Mouse (Mus musculus) ES-E14 (cell line): ENCODE results near the gene Fam228a. TPM values are rescaled to one million over a fixed set of nuclear protein-coding genes. Genes with fewer than 3 reads are reported as not detected.

Experiments
- DNase-seq: peaks from one replicate; pipeline ENCODE4 v3.0.0-alpha.2; 2013; ENCODE audit warnings: low read depth, low spot score
- H3K27ac ChIP-seq: 2 replicates; pipeline ENCODE4 v1.5.1; 2012; ENCODE audit warnings: low read depth, mild to moderate bottlenecking, low read length, moderate library complexity, mixed read lengths; ENCODE audit not compliant: poor library complexity, insufficient read depth, severe bottlenecking
- H3K36me3 ChIP-seq: 2 replicates; pipeline ENCODE4 v1.6.1; 2012; ENCODE audit warnings: mild to moderate bottlenecking, low read length, moderate library complexity, mixed read lengths; ENCODE audit not compliant: control insufficient read depth, poor library complexity, insufficient read depth, severe bottlenecking
- H3K4me1 ChIP-seq, 2 experiments: fragments of 150-350 bp in 1 of 2; sonication (generic) in 1 of 2; 2 replicates each; pipeline ENCODE4 v1.6.1; 2012; ENCODE audit warnings: low read length in 2 of 2, mild to moderate bottlenecking in 1 of 2, mixed read lengths in 1 of 2; ENCODE audit not compliant: control insufficient read depth in 2 of 2, insufficient read depth in 2 of 2, poor library complexity in 1 of 2
- H3K4me3 ChIP-seq, 2 experiments: fragments of 150-350 bp in 1 of 2; sonication (generic) in 1 of 2; 2 replicates each; pipeline ENCODE4 v1.5.1; 2012; ENCODE audit warnings: low read length in 2 of 2, low read depth in 1 of 2, mild to moderate bottlenecking in 1 of 2, mixed read lengths in 1 of 2; ENCODE audit not compliant: insufficient read depth in 1 of 2, poor library complexity in 1 of 2, severe bottlenecking in 1 of 2
- H3K9ac ChIP-seq: 2 replicates; pipeline ENCODE4 v1.6.1; 2012; ENCODE audit warnings: low read depth, mild to moderate bottlenecking, low read length, mixed read lengths; ENCODE audit not compliant: poor library complexity, insufficient read depth, severe bottlenecking
- H3K9me3 ChIP-seq: fragments of 150-350 bp; sonication (generic); 2 replicates; pipeline ENCODE4 v1.6.1; 2012; ENCODE audit warnings: low read depth, mild to moderate bottlenecking, low read length; ENCODE audit not compliant: control insufficient read depth, insufficient read depth
- CHD2 ChIP-seq: IDR thresholded peaks from 2 replicates; pipeline ENCODE4 v1.6.1; 2014; ENCODE audit warnings: mild to moderate bottlenecking, low read depth, low read length, inconsistent platforms
- HCFC1 ChIP-seq: IDR thresholded peaks from 2 replicates; pipeline ENCODE4 v1.6.1; 2012; ENCODE audit warnings: low read length, inconsistent platforms, borderline replicate concordance; ENCODE audit not compliant: insufficient read depth
- MAFK ChIP-seq: IDR thresholded peaks from 2 replicates; pipeline ENCODE4 v1.6.1; 2014; ENCODE audit warnings: mild to moderate bottlenecking, low read depth, low read length, inconsistent platforms; ENCODE audit not compliant: insufficient read depth
- ZC3H11A ChIP-seq: IDR thresholded peaks from 2 replicates; pipeline ENCODE4 v1.6.1; 2012; ENCODE audit warnings: low read depth, mild to moderate bottlenecking, inconsistent platforms, low read length, borderline replicate concordance
- ZNF384 ChIP-seq: IDR thresholded peaks from 2 replicates; pipeline ENCODE4 v1.6.1; 2012; ENCODE audit warnings: low read depth, low read length, inconsistent platforms
- in situ Hi-C, 2 experiments: fragments of 600-800 bp; cut with MboI; formaldehyde crosslinking; loops; one replicate each; pipeline ENCODE4 v1.15.1; 2025; ENCODE audit warnings: low sequenced_read_pairs in 2 of 2, inconsistent platforms in 1 of 2; ENCODE audit not compliant: unreplicated experiment in 2 of 2
- total RNA-seq: library from RNA; depleted of rRNA; stranded (reverse); fragments of 300-350 nt; gene quantifications from 2 replicates; pipeline ENCODE4 v1.2.3, GENCODE M21; 2012

Fam228a gene
- total RNA-seq, 1 experiment: 0.31 TPM

DNA sequence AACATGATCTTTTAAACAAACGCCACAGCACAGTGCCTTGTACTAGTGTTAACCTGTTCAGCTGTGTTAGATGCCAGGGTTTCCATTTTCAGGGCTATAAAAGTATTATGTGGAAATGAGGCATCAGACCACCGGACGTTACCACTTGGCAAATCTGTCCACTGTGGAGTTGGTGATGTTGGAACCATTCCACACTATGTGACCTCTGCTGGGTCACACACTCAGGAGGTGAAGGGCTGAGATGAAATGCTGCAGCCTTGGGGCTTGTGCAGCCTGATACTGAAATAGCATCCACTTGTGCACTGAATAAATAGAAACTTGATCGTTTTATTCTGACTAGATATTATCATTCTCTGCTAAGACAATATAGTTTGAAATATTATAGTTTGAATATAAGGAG, 24.9 kb downstream of the Fam228a start:
- Histone ChIP-seq H3K9me3 (no peaks in the 10 kb centered on the region), H3K9ac (no peak overlapping the region), H3K36me3 (peaks cover 11% of the 10 kb centered on the region; the same call in 1 of the 2 replicates), H3K27ac (no peak overlapping the region), H3K4me1 (peaks cover 2% of the 10 kb centered on the region in 2 experiments; a peak in 3 of 4 replicates), H3K4me3 (no peak overlapping the region)
- TF ChIP-seq ZC3H11A (no peak), MAFK (no peak), ZNF384 (no peak), CHD2 (no peak), HCFC1 (no peak)
- in situ Hi-C loops: no loop called here
- no peak for DNase-seq

DNA sequence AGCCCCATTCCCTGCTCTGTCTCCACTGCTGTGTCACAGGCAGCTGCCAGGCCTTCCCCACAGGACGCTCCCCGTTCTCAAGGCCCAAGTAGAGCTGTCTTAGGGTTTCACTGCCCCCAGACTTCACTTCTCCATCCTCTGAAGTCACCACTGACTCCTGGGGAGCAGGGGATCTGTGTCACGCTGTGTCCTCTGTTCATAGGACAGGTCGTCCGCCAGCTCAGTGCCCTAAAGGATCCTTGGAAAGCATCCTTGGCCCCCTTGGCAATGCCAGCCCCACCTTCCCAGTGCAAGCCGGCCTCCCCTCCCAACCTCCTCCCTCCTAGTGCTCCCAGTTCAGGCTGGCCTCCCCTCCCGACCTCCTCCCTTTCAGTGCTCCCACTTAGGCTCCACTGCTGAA, 28.3 kb downstream of the Fam228a start:
- H3K9ac ChIP-seq: no peak overlapping the region
- H3K27ac ChIP-seq: no peak overlapping the region
- H3K36me3 ChIP-seq: peaks cover 18% of the 10 kb centered on the region; the same call in 1 of the 2 replicates
- TF ChIP-seq HCFC1: no peak
- no peak for TF ChIP-seq MAFK
- no peak for TF ChIP-seq ZC3H11A
- TF ChIP-seq CHD2: no peak
- TF ChIP-seq ZNF384: no peak
- no peaks in the 10 kb centered on the region for H3K9me3 ChIP-seq
- 0 out of 4 replicates have a peak, but pooled peaks cover 0 to 2% of the 10 kb centered on the region in 2 experiments for H3K4me1 ChIP-seq
- DNase-seq: no peak
- no peak overlapping the region for H3K4me3 ChIP-seq
- in situ Hi-C loops: no loop called here

DNA sequence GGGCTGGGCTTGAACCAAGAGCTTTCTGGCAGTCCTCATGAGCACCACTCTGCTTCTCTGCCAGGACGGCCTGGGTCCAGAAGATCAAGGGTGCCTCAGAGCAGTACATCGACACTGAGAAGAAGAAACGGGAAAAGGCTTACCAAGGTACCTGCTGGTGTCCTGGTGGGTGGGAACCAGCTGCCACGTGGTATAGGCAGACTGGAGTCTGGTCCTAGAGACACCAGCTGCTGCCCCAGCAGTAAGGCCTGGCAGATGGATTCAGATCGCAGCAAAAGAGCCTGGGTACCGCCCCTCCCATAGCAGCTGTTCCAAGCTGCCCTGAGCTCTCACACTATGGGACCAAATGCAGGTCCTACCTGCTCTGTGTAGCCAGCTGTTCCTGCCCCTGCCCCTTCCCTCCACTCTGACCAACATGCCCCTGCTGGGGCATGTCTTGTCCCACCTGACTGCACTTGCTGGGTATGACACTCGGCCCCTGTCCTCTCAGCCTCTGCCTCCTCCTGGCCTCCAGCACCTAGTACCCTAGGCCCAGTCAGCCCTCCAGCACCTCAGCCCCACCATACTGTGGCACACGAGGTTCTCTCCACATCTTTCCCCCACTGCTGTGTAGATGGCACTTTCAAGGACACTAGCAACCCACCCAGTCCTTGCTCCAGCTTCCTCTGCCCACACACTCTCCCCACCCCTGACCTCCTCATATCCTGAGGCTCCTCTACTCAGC, 29.2 kb downstream of the Fam228a start:
- TF ChIP-seq MAFK (no peak), HCFC1 (no peak), ZC3H11A (no peak), ZNF384 (no peak), CHD2 (no peak)
- no peak for DNase-seq
- H3K9me3 ChIP-seq: no peaks in the 10 kb centered on the region
- no peak overlapping the region for H3K4me3 ChIP-seq
- in situ Hi-C loops: no loop called here
- no peak overlapping the region for H3K27ac ChIP-seq
- H3K36me3 ChIP-seq: peaks cover 18% of the 10 kb centered on the region; the same call in 1 of the 2 replicates
- 0 out of 4 replicates have a peak, but pooled peaks cover 0 to 2% of the 10 kb centered on the region in 2 experiments for H3K4me1 ChIP-seq
- H3K9ac ChIP-seq: no peak overlapping the region

- Histone ChIP-seq H3K9ac (no peak overlapping the region), H3K27ac (no peak overlapping the region), H3K36me3 (peaks cover 18% of the 10 kb centered on the region; the same call in 1 of the 2 replicates), H3K4me3 (no peak overlapping the region), H3K4me1 (0 out of 4 replicates have a peak, but pooled peaks cover 0 to 2% of the 10 kb centered on the region in 2 experiments), H3K9me3 (no peaks in the 10 kb centered on the region)
- in situ Hi-C loops: no loop called here
- no peak for DNase-seq
- TF ChIP-seq ZNF384 (no peak), HCFC1 (no peak), CHD2 (no peak), ZC3H11A (no peak), MAFK (no peak)
Measured at GRCm38 (mm10) chr12:4708296-4708695, 29.9 kb downstream of the Fam228a start.
